Mouse (Mus musculus) frontal cortex, postnatal 25 days (tissue): ENCODE measurements around the gene Ckap2.
"Not testable (repeated sequence)": the region's sequence is repeated elsewhere in the genome, so short reads cannot be mapped to it uniquely, and the experiment has no call there.

Experiments
- DNase-seq, 2 experiments: peaks; one replicate each; pipeline ENCODE4 v3.0.0; 2022; ENCODE audit warnings: low spot score in 2 of 2

Gene Ckap2

DNA sequence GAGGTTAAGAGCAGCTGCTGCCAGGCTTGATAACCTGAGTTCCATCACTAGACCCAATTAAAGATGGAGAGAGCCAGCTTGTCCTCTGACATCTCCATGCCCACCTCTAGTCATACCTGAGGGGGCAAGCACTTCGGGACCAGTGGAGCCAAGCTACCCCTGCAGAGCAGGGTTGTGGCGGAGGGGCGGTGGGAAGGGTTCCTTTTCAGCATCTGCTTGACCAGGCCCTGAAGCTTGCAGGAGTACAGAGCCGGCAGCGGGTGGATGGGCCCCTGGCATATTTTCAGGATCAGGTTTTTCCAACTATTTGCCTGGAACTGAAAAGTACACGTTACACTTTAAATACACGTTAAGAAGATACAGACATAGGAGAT is 37.3 kb downstream of the Ckap2 start:
- DNase-seq, result no peak

DNA sequence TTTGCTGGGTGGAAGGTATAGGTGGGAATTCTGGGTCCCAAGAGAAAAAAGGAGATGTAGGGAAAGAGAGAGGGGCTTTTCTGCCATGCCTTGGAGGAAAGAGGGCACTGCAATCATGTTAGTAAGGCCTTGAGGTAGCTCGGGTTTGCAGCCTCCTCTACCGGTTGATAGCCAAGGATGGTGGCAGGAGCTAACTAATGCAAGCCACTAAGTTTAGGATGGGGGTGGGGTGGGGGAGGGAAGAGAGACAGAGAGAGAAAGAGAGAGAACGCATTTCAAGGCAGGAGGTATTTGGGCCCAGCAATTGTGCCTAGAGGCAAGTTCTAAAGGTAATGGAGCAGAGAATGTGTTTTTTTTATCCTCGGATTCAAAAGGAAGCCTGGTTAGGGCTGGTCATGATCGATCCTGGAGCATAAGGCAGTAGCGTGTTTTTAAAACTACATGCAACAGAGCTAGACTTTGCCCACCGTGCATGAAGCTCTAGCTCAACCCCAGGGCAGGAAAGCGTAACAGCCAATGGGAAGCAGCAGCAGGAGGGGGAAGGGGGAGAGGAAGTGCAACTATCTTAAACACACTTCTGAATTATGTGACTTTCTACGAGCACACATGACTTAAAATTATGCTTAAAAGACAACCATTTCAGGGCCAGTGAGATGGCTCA is 37.8 kb downstream of the Ckap2 start:
- DNase-seq, result no peak

DNA sequence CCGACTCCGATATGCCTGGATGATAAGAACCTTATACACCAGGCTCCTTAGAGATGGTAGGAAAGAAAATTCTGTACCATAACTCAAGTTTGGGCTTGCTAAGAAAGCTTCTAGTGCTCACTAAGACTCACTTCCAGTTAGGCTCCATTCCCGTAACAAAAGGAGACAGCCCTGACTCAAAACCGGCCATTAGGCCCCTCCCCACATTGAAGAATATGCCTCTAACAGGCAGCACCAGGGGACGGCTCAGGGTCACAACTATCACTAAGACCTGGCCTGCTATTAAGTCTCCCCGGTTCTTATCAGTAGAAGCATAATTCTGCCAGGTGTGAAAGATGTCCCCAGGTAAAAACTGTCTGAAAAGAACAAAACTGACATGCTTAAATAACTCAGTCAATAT is 39.8 kb downstream of the Ckap2 start:
- no peak for DNase-seq

DNA sequence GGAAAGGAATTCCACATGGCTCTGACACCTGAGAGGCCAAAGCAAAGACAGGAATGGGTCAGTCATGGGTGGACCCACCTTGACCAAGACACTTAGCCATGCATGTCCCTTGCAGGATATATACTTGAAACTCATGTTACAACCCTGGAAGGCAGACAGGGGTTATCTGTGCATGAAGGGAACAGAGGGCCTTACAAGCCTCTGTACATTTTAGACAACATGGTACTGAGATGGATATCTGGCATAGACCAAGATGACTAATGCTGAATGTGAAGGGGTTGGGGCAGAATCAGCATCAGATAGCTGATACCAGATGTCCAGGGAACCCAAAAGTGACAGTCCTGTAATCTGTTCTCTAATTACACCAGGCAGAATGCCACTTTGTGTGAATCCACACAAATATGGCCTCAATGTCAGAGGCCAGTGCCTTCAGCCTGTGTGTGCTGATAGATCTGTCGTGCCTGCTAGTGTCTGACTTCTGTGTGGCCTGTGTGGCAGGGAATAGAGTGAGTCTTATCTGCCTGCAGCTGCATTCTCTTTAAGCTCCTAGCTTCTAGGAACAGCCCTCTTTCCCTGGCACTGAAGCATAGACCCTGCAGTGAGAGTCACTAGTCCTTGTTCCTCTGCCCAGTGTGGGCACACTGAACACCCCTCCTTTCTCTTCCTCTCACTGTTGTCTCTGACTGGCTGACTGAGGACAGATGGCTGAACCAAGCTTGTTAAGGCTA is 41.7 kb downstream of the Ckap2 start:
- no peak for DNase-seq

GRCm38 (mm10) chr8:22142592-22142991 is 43.0 kb downstream of the Ckap2 start:
- no peak for DNase-seq

GRCm38 (mm10) chr8:22141836-22142385 is 43.7 kb downstream of the Ckap2 start:
- no peak for DNase-seq

GRCm38 (mm10) chr8:22136462-22136861 is 49.2 kb downstream of the Ckap2 start:
- DNase-seq, result not testable (repeated sequence)

GRCm38 (mm10) chr8:22134750-22135135 is 50.9 kb downstream of the Ckap2 start:
- no peak for DNase-seq

DNA sequence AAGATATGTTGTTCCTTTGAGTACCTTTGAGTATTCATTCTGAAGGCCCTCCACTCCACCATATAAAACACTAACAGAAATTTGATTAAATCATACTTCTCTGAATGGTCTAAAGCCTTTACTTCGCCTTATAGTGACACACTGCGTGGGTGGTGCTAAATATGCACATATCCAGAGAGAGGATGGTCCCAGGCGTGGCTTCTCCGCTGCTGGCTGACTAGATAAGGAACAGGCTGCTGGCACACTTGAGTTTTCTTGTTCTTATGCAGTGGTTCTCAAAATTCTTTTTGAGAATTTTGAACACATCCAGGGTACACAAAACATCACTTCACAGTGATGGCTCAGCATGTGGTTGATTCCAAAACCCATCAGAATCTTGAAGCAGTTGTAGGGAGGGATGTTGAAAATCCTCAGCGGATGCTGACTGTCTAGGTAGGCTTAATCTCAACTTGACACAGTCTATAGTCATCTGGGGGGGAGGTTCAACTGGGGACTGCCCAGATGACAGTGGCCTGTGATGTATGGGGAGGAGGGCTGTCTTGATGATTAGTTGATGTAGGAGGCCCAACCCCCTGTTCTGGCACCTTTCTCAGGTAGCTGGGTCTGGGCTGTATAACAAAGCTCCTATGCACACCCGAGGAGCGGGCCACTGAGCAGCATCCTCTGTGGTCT is 51.4 kb downstream of the Ckap2 start:
- no peak for DNase-seq

DNA sequence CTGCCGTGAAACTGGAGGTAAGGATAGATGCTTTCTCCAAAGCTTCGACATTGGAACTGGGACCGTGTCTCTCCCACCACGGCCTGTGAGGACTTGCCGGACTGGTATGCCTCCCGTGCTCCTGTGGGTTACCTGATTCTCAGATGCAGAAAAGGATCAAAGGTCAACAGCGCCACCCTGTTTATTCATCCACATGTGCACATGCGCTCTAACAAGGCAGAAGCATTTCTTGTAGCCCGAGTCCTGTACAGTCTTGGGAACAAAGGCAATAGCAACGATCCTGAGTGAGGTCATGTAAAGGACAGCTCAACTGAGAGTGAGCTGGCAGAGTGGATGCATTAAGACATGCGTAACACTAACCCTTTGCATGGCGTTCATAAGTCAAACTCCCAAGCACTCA is 53.6 kb downstream of the Ckap2 start:
- no peak for DNase-seq

GRCm38 (mm10) chr8:22124220-22125152 is 61.1 kb downstream of the Ckap2 start, which contains the start of gene Nek5:
TSS of gene Nek5 (minus strand) at chr8:22125053.
- DNase-seq, result no peak
